Mouse (Mus musculus): Measurements from ENCODE around the gene Zfp750. TPM values are rescaled to one million over a fixed set of nuclear protein-coding genes. Genes with fewer than 3 reads are reported as not detected.

Gene Zfp750
- polyA plus RNA-seq (2015; fragmentation: Nextera tagmentation; extraction: Ambion mirVana) = 0.24 and 0.26 TPM in 2 replicates

GRCm38 (mm10) chr11:121519131-121519530 is at the start of gene Zfp750:
Gene Zfp750 (minus strand): TSS chr11:121519333.
- TF ChIP-seq CTCF (IDR thresholded peaks at IDR 0.05; ENCODE audit: low read depth) = no peak
- H3K36me3 ChIP-seq (ENCODE audit: control insufficient read depth, insufficient read depth) = no peaks in the 10 kb centered on the region; the same call in 1 of the 2 replicates
- 0 out of 2 replicates have a peak within 1 kb of the TSS, but pooled peaks have one; percentile 14 for H3K4me2 ChIP-seq (replicated peaks; ENCODE audit: low read depth)
- H3K4me3 ChIP-seq (ENCODE audit: low read depth, low read length) = no peak within 1 kb of the TSS
- WGBS = 54% methylated on average over 10 of the region's 10 CpGs
- H3K9ac ChIP-seq (ENCODE audit: low read depth, low read length) = no peak within 1 kb of the TSS
- no peak for ATAC-seq
- no peaks in the 10 kb centered on the region for H3K27me3 ChIP-seq (replicated peaks; ENCODE audit: control insufficient read depth, insufficient read depth, low read length)
- no peaks in the 10 kb centered on the region for H3K9me3 ChIP-seq (ENCODE audit: control insufficient read depth)
- peaks cover 5% of the 10 kb centered on the region for H3K4me1 ChIP-seq (replicated peaks; ENCODE audit: control insufficient read depth, insufficient read depth, low read length)
- H3K27ac ChIP-seq (ENCODE audit: low read depth, low read length) = no peak within 1 kb of the TSS

GRCm38 (mm10) chr11:121564265-121564664 is 45.1 kb upstream of the Zfp750 start:
- ATAC-seq = no peak
- H3K27ac ChIP-seq (ENCODE audit: low read depth, low read length) = no peak overlapping the region
- WGBS = 96% methylated on average over 4 of the region's 4 CpGs
- TF ChIP-seq CTCF (IDR thresholded peaks at IDR 0.05; ENCODE audit: low read depth) = no peak
- no peaks in the 10 kb centered on the region; the same call in 1 of the 2 replicates for H3K36me3 ChIP-seq (ENCODE audit: control insufficient read depth, insufficient read depth)
- no peaks in the 10 kb centered on the region for H3K4me1 ChIP-seq (replicated peaks; ENCODE audit: control insufficient read depth, insufficient read depth, low read length)
- no peak overlapping the region for H3K4me3 ChIP-seq (ENCODE audit: low read depth, low read length)
- H3K4me2 ChIP-seq (replicated peaks; ENCODE audit: low read depth) = no peak overlapping the region
- no peaks in the 10 kb centered on the region for H3K27me3 ChIP-seq (replicated peaks; ENCODE audit: control insufficient read depth, insufficient read depth, low read length)
- no peak overlapping the region for H3K9ac ChIP-seq (ENCODE audit: low read depth, low read length)
- H3K9me3 ChIP-seq (ENCODE audit: control insufficient read depth) = no peaks in the 10 kb centered on the region

- Histone ChIP-seq H3K36me3 (ENCODE audit: control insufficient read depth, insufficient read depth) (no peaks in the 10 kb centered on the region; the same call in 1 of the 2 replicates), H3K27ac (ENCODE audit: low read depth, low read length) (no peak overlapping the region), H3K9ac (ENCODE audit: low read depth, low read length) (no peak overlapping the region), H3K4me3 (ENCODE audit: low read depth, low read length) (no peak overlapping the region), H3K4me1 (replicated peaks; ENCODE audit: control insufficient read depth, insufficient read depth, low read length) (no peaks in the 10 kb centered on the region), H3K4me2 (replicated peaks; ENCODE audit: low read depth) (no peak overlapping the region), H3K27me3 (replicated peaks; ENCODE audit: control insufficient read depth, insufficient read depth, low read length) (no peaks in the 10 kb centered on the region), H3K9me3 (ENCODE audit: control insufficient read depth) (no peaks in the 10 kb centered on the region)
- no peak for TF ChIP-seq CTCF (IDR thresholded peaks at IDR 0.05; ENCODE audit: low read depth)
- ATAC-seq = no peak
- WGBS = 93% methylated on average over 5 of the region's 5 CpGs
Measured at GRCm38 (mm10) chr11:121563312-121563711, 44.2 kb upstream of the Zfp750 start.

- WGBS = 76% methylated on average over 7 of the region's 7 CpGs
- Histone ChIP-seq H3K36me3 (ENCODE audit: control insufficient read depth, insufficient read depth) (no peaks in the 10 kb centered on the region; the same call in 1 of the 2 replicates), H3K27ac (ENCODE audit: low read depth, low read length) (no peak overlapping the region), H3K4me3 (ENCODE audit: low read depth, low read length) (no peak overlapping the region), H3K4me1 (replicated peaks; ENCODE audit: control insufficient read depth, insufficient read depth, low read length) (no peaks in the 10 kb centered on the region), H3K9ac (ENCODE audit: low read depth, low read length) (no peak overlapping the region), H3K4me2 (replicated peaks; ENCODE audit: low read depth) (no peak overlapping the region), H3K9me3 (ENCODE audit: control insufficient read depth) (no peaks in the 10 kb centered on the region), H3K27me3 (replicated peaks; ENCODE audit: control insufficient read depth, insufficient read depth, low read length) (no peaks in the 10 kb centered on the region)
- no peak for ATAC-seq
- peak; percentile 13; the same call in 1 of the 2 replicates for TF ChIP-seq CTCF (IDR thresholded peaks at IDR 0.05; ENCODE audit: low read depth)
Measured at GRCm38 (mm10) chr11:121560294-121560663, 41.1 kb upstream of the Zfp750 start.

- no peak for ATAC-seq
- H3K4me2 ChIP-seq (replicated peaks; ENCODE audit: low read depth) = no peak overlapping the region
- H3K4me3 ChIP-seq (ENCODE audit: low read depth, low read length) = no peak overlapping the region
- 84% methylated on average over 4 of the region's 4 CpGs for WGBS
- H3K27me3 ChIP-seq (replicated peaks; ENCODE audit: control insufficient read depth, insufficient read depth, low read length) = no peaks in the 10 kb centered on the region
- H3K9me3 ChIP-seq (ENCODE audit: control insufficient read depth) = no peaks in the 10 kb centered on the region
- H3K36me3 ChIP-seq (ENCODE audit: control insufficient read depth, insufficient read depth) = no peaks in the 10 kb centered on the region; the same call in 1 of the 2 replicates
- no peak for TF ChIP-seq CTCF (IDR thresholded peaks at IDR 0.05; ENCODE audit: low read depth)
- H3K9ac ChIP-seq (ENCODE audit: low read depth, low read length) = no peak overlapping the region
- no peaks in the 10 kb centered on the region for H3K4me1 ChIP-seq (replicated peaks; ENCODE audit: control insufficient read depth, insufficient read depth, low read length)
- no peak overlapping the region for H3K27ac ChIP-seq (ENCODE audit: low read depth, low read length)
Measured at GRCm38 (mm10) chr11:121559527-121560293, 40.6 kb upstream of the Zfp750 start.

GRCm38 (mm10) chr11:121558522-121558921 is 39.4 kb upstream of the Zfp750 start:
- WGBS = 83% methylated on average over 3 of the region's 3 CpGs
- no peaks in the 10 kb centered on the region for H3K4me1 ChIP-seq (replicated peaks; ENCODE audit: control insufficient read depth, insufficient read depth, low read length)
- H3K4me3 ChIP-seq (ENCODE audit: low read depth, low read length) = no peak overlapping the region
- no peaks in the 10 kb centered on the region for H3K36me3 ChIP-seq (ENCODE audit: control insufficient read depth, insufficient read depth)
- no peak overlapping the region for H3K27ac ChIP-seq (ENCODE audit: low read depth, low read length)
- no peak for ATAC-seq
- H3K9ac ChIP-seq (ENCODE audit: low read depth, low read length) = no peak overlapping the region
- no peaks in the 10 kb centered on the region for H3K27me3 ChIP-seq (replicated peaks; ENCODE audit: control insufficient read depth, insufficient read depth, low read length)
- no peak overlapping the region for H3K4me2 ChIP-seq (replicated peaks; ENCODE audit: low read depth)
- no peaks in the 10 kb centered on the region for H3K9me3 ChIP-seq (ENCODE audit: control insufficient read depth)
- no peak for TF ChIP-seq CTCF (IDR thresholded peaks at IDR 0.05; ENCODE audit: low read depth)
